Mouse (Mus musculus) liver, postnatal 0 days (tissue): ENCODE data around the gene Chmp6. TPM values are rescaled to one million over a fixed set of nuclear protein-coding genes. Genes with fewer than 3 reads are reported as not detected.

Experiments used
- ATAC-seq: fragments of 200-750 bp; cut with Nextera tagmentation; 2 replicates; pipeline ENCODE4 v1.8.0; 2017; ENCODE audit warnings: mild to moderate bottlenecking, moderate library complexity
- DNase-seq: peaks from one replicate; pipeline ENCODE4 v3.0.0-alpha.2; 2016
- H3K27ac ChIP-seq: fragments of 300-500 bp; sonication (generic); 2 replicates; pipeline ENCODE4 v1.5.1; 2014; ENCODE audit warnings: antibody characterized with exemption, moderate library complexity, mild to moderate bottlenecking, low read depth
- H3K27me3 ChIP-seq: fragments of 300-500 bp; sonication (generic); 2 replicates; pipeline ENCODE4 v1.6.1; 2014; ENCODE audit warnings: low read length, control low read depth, mixed read lengths; ENCODE audit not compliant: insufficient read depth
- H3K36me3 ChIP-seq: fragments of 300-500 bp; sonication (generic); replicated peaks from 2 replicates; pipeline ENCODE4 v1.6.1; 2014; ENCODE audit warnings: mild to moderate bottlenecking, control low read depth, low read length, moderate library complexity, mixed read lengths; ENCODE audit not compliant: insufficient read depth
- H3K4me1 ChIP-seq: fragments of 300-500 bp; sonication (generic); 2 replicates; pipeline ENCODE4 v1.6.1; 2014; ENCODE audit warnings: antibody characterized with exemption, mild to moderate bottlenecking, control low read depth; ENCODE audit not compliant: insufficient read depth
- H3K4me2 ChIP-seq: fragments of 300-500 bp; sonication (generic); 2 replicates; pipeline ENCODE4 v1.6.1; 2014; ENCODE audit warnings: low read depth, mild to moderate bottlenecking, low read length, moderate library complexity, mixed read lengths
- H3K4me3 ChIP-seq: fragments of 300-500 bp; sonication (generic); 2 replicates; pipeline ENCODE4 v1.5.1; 2014; ENCODE audit warnings: low read depth, low read length
- H3K9ac ChIP-seq: fragments of 300-500 bp; sonication (generic); replicated peaks from 2 replicates; pipeline ENCODE4 v1.6.1; 2014; ENCODE audit warnings: mild to moderate bottlenecking, moderate library complexity
- H3K9me3 ChIP-seq: fragments of 300-500 bp; sonication (generic); 2 replicates; pipeline ENCODE4 v1.6.1; 2016; ENCODE audit warnings: mild to moderate bottlenecking, control low read depth, low read length, mixed read lengths
- CTCF ChIP-seq: sonication (generic); IDR thresholded peaks from 2 replicates; pipeline ENCODE4 v1.5.1; 2016; ENCODE audit warnings: antibody characterized with exemption, low read depth
- EP300 ChIP-seq: IDR thresholded peaks from 2 replicates; pipeline ENCODE4 v1.6.1; 2016; ENCODE audit warnings: antibody characterized with exemption, low read depth, mild to moderate bottlenecking
- WGBS: fragments of 180-500 bp; shearing (Covaris S2); extraction: QIAGEN DNeasy Blood & Tissue Kit; methylation state at CpG from one replicate; pipeline ENCODE4 v1.1.7; 2014; ENCODE audit not compliant: insufficient replicate concordance; 5-methylcytosine and 5-hydroxymethylcytosine counted together
- polyA plus RNA-seq: library from polyadenylated mRNA; unstranded; fragments of >200 nt; fragmentation: Nextera tagmentation; extraction: Ambion mirVana; gene quantifications from 2 replicates; pipeline ENCODE4 v1.2.1, GENCODE M21; 2015

The Chmp6 gene
- polyA plus RNA-seq, 1 experiment from 2014 or later, result 30.5 TPM

DNA sequence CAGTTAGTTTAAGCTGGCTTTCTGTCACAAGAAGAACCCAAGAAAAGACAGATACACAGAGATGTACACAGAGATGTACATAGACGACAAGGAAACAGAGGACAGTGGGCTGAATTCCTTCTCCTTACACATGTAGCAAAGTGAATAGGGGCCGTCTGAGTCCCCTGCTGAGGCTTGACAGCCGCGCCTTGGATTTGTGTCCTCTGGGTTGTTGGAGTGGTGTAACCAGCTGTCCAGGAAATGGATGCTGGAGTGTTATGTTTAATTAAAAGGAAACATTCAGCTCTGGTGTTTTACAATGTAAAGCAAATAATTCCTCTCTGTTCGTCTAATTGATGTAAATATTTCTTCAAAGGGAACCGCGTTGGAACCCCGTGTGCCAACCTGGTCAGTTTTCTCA, 28.6 kb downstream of the Chmp6 start:
- no peak for DNase-seq
- peak overlapping the region; percentile 67 for H3K9ac ChIP-seq
- peak overlapping the region; percentile 84 for H3K4me2 ChIP-seq
- H3K9me3 ChIP-seq, result no peaks in the 10 kb centered on the region
- peaks cover 9% of the 10 kb centered on the region for H3K27me3 ChIP-seq
- no peak for TF ChIP-seq CTCF
- TF ChIP-seq EP300, result no peak
- WGBS, result 10% methylated on average over 8 of the region's 8 CpGs
- H3K27ac ChIP-seq, result peak overlapping the region; percentile 86
- H3K4me1 ChIP-seq, result peaks cover 55% of the 10 kb centered on the region
- ATAC-seq, result no peak
- no peaks in the 10 kb centered on the region for H3K36me3 ChIP-seq
- peak overlapping the region; percentile 73 for H3K4me3 ChIP-seq

DNA sequence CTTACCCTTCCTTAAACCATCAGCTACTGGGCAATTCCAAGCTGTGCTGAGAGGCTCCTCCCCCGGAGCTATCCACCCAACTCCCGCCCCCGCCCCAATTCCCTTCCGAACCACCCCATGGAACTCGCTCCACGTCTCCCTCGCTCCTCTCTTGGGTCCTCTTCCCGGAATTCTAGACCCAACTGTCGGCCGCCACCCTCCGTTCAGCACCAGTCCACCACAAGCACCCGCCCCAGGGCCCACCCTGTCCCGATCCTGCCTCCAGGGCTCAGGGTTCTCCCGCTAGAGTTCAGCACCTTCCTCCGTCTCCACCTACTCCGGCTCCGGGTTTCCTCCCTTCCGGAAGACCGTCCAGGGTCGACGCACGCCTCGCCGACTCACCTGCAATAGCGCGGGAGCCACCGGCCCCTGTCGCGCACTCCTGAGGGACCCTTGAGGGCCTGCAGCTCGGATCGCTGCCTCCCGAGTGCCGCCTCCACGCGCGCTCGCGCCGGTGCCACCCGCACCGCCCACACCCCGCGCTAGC, 29.0 kb downstream of the Chmp6 start:
- TF ChIP-seq EP300 (no peak), CTCF (no peak)
- H3K4me3 ChIP-seq, result peak overlapping the region; percentile 73
- peak overlapping the region; percentile 84 for H3K4me2 ChIP-seq
- peaks cover 9% of the 10 kb centered on the region for H3K27me3 ChIP-seq
- WGBS, result 2% methylated on average over 42 of the region's 43 CpGs
- peak overlapping the region; percentile 86 for H3K27ac ChIP-seq
- H3K4me1 ChIP-seq, result peaks cover 52% of the 10 kb centered on the region
- H3K9me3 ChIP-seq, result no peaks in the 10 kb centered on the region
- H3K9ac ChIP-seq, result peak overlapping the region; percentile 67
- ATAC-seq, result peak; percentile 56
- H3K36me3 ChIP-seq, result no peaks in the 10 kb centered on the region
- DNase-seq, result no peak

- peak; percentile 98 for DNase-seq
- peak within 1 kb of the TSS; percentile 86 for H3K27ac ChIP-seq
- TF ChIP-seq CTCF (no peak; the same call in 1 of the 2 replicates), EP300 (no peak)
- H3K27me3 ChIP-seq, result peaks cover 9% of the 10 kb centered on the region
- peak; percentile 86 for ATAC-seq
- peak within 1 kb of the TSS; percentile 81 for H3K9ac ChIP-seq
- peaks cover 49% of the 10 kb centered on the region for H3K4me1 ChIP-seq
- WGBS, result under 1% methylated on average over 51 of the region's 79 CpGs
- no peaks in the 10 kb centered on the region for H3K9me3 ChIP-seq
- H3K36me3 ChIP-seq, result no peaks in the 10 kb centered on the region
- peak within 1 kb of the TSS; percentile 84 for H3K4me2 ChIP-seq
- H3K4me3 ChIP-seq, result peak within 1 kb of the TSS; percentile 73
Observed at GRCm38 (mm10) chr11:119942727-119943427, 29.6 kb downstream of the Chmp6 start, which contains the start of gene Baiap2. Gene Baiap2 (plus strand): TSS chr11:119942763.

GRCm38 (mm10) chr11:119943428-119943988, 30.3 kb downstream of the Chmp6 start:
- H3K27ac ChIP-seq, result peak overlapping the region; percentile 29
- peaks cover 9% of the 10 kb centered on the region for H3K27me3 ChIP-seq
- WGBS, result 2% methylated on average over 32 of the region's 32 CpGs
- TF ChIP-seq CTCF (no peak), EP300 (no peak)
- peak overlapping the region; percentile 73 for H3K4me3 ChIP-seq
- peaks cover 49% of the 10 kb centered on the region for H3K4me1 ChIP-seq
- DNase-seq (no peak), ATAC-seq (no peak)
- no peaks in the 10 kb centered on the region for H3K36me3 ChIP-seq
- peak overlapping the region; percentile 81 for H3K9ac ChIP-seq
- H3K4me2 ChIP-seq, result peak overlapping the region; percentile 84
- no peaks in the 10 kb centered on the region for H3K9me3 ChIP-seq

DNA sequence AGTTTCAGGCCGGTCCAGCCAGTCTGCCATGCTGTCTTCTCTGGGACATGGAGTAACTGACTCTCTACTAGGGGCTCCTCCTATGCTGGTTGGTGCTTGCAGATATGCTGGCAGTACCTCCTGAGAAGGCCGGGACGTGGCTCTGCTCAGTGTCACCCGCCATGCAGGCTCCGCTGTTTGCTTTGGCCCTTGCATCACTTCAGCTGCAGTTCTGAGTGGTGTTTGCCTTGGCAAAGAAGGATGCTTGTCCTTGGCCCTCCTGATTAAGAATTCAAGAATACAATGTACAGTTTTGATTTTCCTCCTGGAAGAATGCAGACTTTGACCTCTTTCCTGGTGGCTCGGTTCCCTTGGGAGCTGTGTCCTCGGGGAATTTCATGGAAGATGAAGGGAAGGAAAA, 32.1 kb downstream of the Chmp6 start:
- H3K27ac ChIP-seq, result peak overlapping the region; percentile 96
- H3K4me2 ChIP-seq, result peak overlapping the region; percentile 84
- H3K27me3 ChIP-seq, result peaks cover 9% of the 10 kb centered on the region
- peak; percentile 30; the same call in 1 of the 2 replicates for TF ChIP-seq EP300
- no peak for TF ChIP-seq CTCF
- WGBS, result 61% methylated on average over 7 of the region's 7 CpGs
- H3K4me3 ChIP-seq, result peak overlapping the region; percentile 73
- H3K36me3 ChIP-seq, result no peaks in the 10 kb centered on the region
- peak overlapping the region; percentile 81 for H3K9ac ChIP-seq
- no peaks in the 10 kb centered on the region for H3K9me3 ChIP-seq
- peak; percentile 11 for ATAC-seq
- H3K4me1 ChIP-seq, result peaks cover 51% of the 10 kb centered on the region
- peak; percentile 67 for DNase-seq

DNA sequence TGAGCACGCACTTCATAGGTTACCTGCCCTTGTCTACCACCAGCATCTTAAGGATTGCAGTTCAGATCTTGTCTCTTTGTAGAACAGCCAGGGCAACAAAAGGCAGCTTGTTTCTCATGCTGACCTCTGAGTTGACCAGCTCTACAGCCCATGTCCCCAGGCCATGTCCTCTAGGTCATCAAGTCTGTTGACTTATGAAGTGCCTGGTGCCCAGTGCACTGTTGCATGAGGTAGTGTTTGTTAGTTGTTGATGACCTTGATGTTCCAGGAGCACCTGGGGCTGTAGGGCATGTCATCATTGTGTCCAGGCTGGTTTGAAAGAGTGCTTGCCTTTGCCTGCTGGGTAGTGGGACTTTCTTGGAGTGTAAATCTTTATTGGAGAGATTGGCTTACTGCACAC, 34.2 kb downstream of the Chmp6 start:
- Histone ChIP-seq H3K27ac (peak overlapping the region; percentile 96), H3K9ac (peak overlapping the region; percentile 54), H3K4me2 (peak overlapping the region; percentile 47), H3K4me3 (no peak overlapping the region), H3K9me3 (no peaks in the 10 kb centered on the region), H3K36me3 (no peaks in the 10 kb centered on the region), H3K4me1 (peaks cover 45% of the 10 kb centered on the region), H3K27me3 (no peaks in the 10 kb centered on the region)
- WGBS, result 82% methylated on average over 1 of the region's 1 CpGs
- TF ChIP-seq CTCF (no peak), EP300 (peak; percentile 75; the same call in 1 of the 2 replicates)
- peak; percentile 70 for ATAC-seq
- peak; percentile 50 for DNase-seq
